Mouse (Mus musculus) myocyte (in vitro differentiated cells): ENCODE data around the gene Dhrs13.

Source experiments
- E2F4 ChIP-seq: IDR thresholded peaks from one replicate; pipeline ENCODE4 v1.6.1; 2011; ENCODE audit warnings: mild to moderate bottlenecking, control low read depth, moderate library complexity; ENCODE audit not compliant: insufficient read depth
- MAX ChIP-seq: IDR thresholded peaks from one replicate; pipeline ENCODE4 v1.6.1; 2011; ENCODE audit warnings: low read depth, mild to moderate bottlenecking, control low read depth
- MYOG ChIP-seq, 3 experiments: IDR thresholded peaks; one replicate each; pipeline ENCODE4 v1.6.1; 2011; ENCODE audit warnings: control low read depth in 2 of 3, low read depth in 2 of 3, mild to moderate bottlenecking in 2 of 3; ENCODE audit not compliant: insufficient read length in 2 of 3, control insufficient read depth in 1 of 3, insufficient read depth in 1 of 3
- POLR2A ChIP-seq: IDR thresholded peaks from one replicate; pipeline ENCODE4 v1.6.1; 2011; ENCODE audit warnings: low read depth, mild to moderate bottlenecking, control low read depth, moderate library complexity; ENCODE audit not compliant: insufficient read length
- POLR2AphosphoS2 ChIP-seq: IDR thresholded peaks from one replicate; pipeline ENCODE4 v1.6.1; 2011; ENCODE audit warnings: low read depth, control low read depth; ENCODE audit not compliant: insufficient read length
- SRF ChIP-seq: IDR thresholded peaks from one replicate; pipeline ENCODE4 v1.6.1; 2011; ENCODE audit warnings: low read depth; ENCODE audit not compliant: control insufficient read depth, insufficient read length
- TCF12 ChIP-seq: IDR thresholded peaks from one replicate; pipeline ENCODE4 v1.6.1; 2011; ENCODE audit warnings: mild to moderate bottlenecking, control low read depth; ENCODE audit not compliant: poor library complexity, insufficient read depth, severe bottlenecking
- USF1 ChIP-seq: IDR thresholded peaks from one replicate; pipeline ENCODE4 v1.6.1; 2011; ENCODE audit warnings: low read depth, mild to moderate bottlenecking, control low read depth, moderate library complexity

DNA sequence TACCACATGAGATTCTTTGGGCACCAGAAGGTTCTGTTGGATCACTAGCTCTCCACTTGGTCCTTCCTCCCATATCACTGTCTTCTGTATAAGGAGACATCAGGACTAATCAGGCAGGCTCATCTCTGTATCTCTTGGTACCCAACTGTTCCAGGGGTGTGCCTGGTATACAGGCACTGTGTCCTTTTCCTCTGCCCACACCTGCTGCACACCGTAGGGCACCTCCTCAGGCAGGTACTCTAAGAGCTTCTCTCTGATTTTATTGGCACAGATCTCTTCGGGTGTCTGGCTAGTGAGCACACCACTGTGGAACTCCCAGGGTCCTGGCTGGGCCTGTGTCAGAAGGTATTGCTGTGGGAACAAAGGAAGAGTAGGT is 42.2 kb downstream of the Dhrs13 start:
- TF ChIP-seq POLR2A (no peak), USF1 (no peak), TCF12 (no peak), SRF (no peak), MYOG (IDR thresholded peaks at IDR 0.05; ENCODE audit: control insufficient read depth in 1 of 3, insufficient read depth in 1 of 3, insufficient read length in 2 of 3, low read depth in 2 of 3) (no peak), POLR2AphosphoS2 (no peak), MAX (no peak), E2F4 (no peak)
